Mouse (Mus musculus) cortical plate, adult 2 months (tissue): Measurements from ENCODE around the gene Ndufa4l2.

Source experiments
- CTCF ChIP-seq: fragments of 200-500 bp; IDR thresholded peaks from 2 replicates; pipeline ENCODE4 v1.5.1; 2011; ENCODE audit warnings: mild to moderate bottlenecking, control low read depth, low read length; ENCODE audit not compliant: insufficient read depth; ENCODE audit errors: extremely low read depth
- POLR2A ChIP-seq: fragments of 200-500 bp; IDR thresholded peaks from 2 replicates; pipeline ENCODE4 v1.6.1; 2011; ENCODE audit warnings: mild to moderate bottlenecking, low read length, control low read depth; ENCODE audit not compliant: insufficient read depth; ENCODE audit errors: extremely low read depth

GRCm38 (mm10) chr10:127471281-127471988 lies 43.3 kb upstream of the Ndufa4l2 start:
- TF ChIP-seq CTCF (no peak), POLR2A (no peak)
